Mouse (Mus musculus) heart, adult 2 months (tissue): Measurements from ENCODE around the gene Gmds. TPM values are rescaled to one million over a fixed set of nuclear protein-coding genes. Genes with fewer than 3 reads are reported as not detected.

ENCODE experiments used
- DNase-seq, 2 experiments: peaks; one replicate each; pipeline ENCODE4 v3.0.0; 2021
- H3K27ac ChIP-seq: fragments of 200-600 bp; 2 replicates; pipeline ENCODE4 v1.8.1; 2022
- H3K27me3 ChIP-seq: fragments of 200-500 bp; 2 replicates; pipeline ENCODE4 v1.6.1; 2012; ENCODE audit warnings: mild to moderate bottlenecking, low read length, inconsistent platforms, mixed read lengths; ENCODE audit not compliant: control insufficient read depth, insufficient read depth
- H3K36me3 ChIP-seq: fragments of 200-500 bp; 2 replicates; pipeline ENCODE4 v1.6.1; 2012; ENCODE audit warnings: low read length, inconsistent platforms; ENCODE audit not compliant: control insufficient read depth, insufficient read depth
- H3K4me1 ChIP-seq: fragments of 200-500 bp; 2 replicates; pipeline ENCODE4 v1.6.1; 2011; ENCODE audit warnings: low read length; ENCODE audit not compliant: control insufficient read depth, insufficient read depth
- H3K4me3 ChIP-seq: fragments of 200-600 bp; 2 replicates; pipeline ENCODE4 v1.8.1; 2022
- H3K79me2 ChIP-seq: fragments of 200-500 bp; replicated peaks from 2 replicates; pipeline ENCODE4 v1.6.1; 2012; ENCODE audit warnings: mild to moderate bottlenecking, inconsistent platforms, low read length, moderate library complexity, mixed read lengths; ENCODE audit not compliant: control insufficient read depth, insufficient read depth
- H3K9ac ChIP-seq: fragments of 200-500 bp; 2 replicates; pipeline ENCODE4 v1.6.1; 2012; ENCODE audit warnings: low read depth, mild to moderate bottlenecking, control low read depth, inconsistent platforms, low read length, mixed read lengths
- CTCF ChIP-seq: fragments of 200-600 bp; IDR thresholded peaks from 2 replicates; pipeline ENCODE4 v1.8.1; 2022; ENCODE audit warnings: antibody characterized with exemption, mild to moderate bottlenecking, moderate library complexity
- EP300 ChIP-seq: fragments of 200-500 bp; IDR thresholded peaks from 2 replicates; pipeline ENCODE4 v1.6.1; 2011; ENCODE audit warnings: low read depth, low read length, control low read depth; ENCODE audit not compliant: insufficient read depth
- POLR2A ChIP-seq: fragments of 200-500 bp; IDR thresholded peaks from 2 replicates; pipeline ENCODE4 v1.6.1; 2011; ENCODE audit warnings: mild to moderate bottlenecking, low read depth, low read length, control low read depth; ENCODE audit not compliant: insufficient read depth
- WGBS: fragments of 180-500 bp; shearing (Covaris S2); methylation state at CpG from one replicate; pipeline ENCODE4 v1.1.7; 2018; 5-methylcytosine and 5-hydroxymethylcytosine counted together
- intact Hi-C: fragments of 180-260 bp; cut with DNase I; formaldehyde crosslinking; loops from one replicate; pipeline ENCODE4 v1.15.1; 2025
- polyA plus RNA-seq: library from polyadenylated mRNA; depleted of rRNA; stranded (reverse); fragments of >200 nt; gene quantifications from 2 replicates; pipeline ENCODE4 v1.2.3, GENCODE M21; 2012
- total RNA-seq, 2 experiments: library from RNA; stranded (reverse); gene quantifications; 2 replicates each; pipeline ENCODE4 v1.2.3; 2021

Gene Gmds
- total and polyA plus RNA-seq, 3 experiments: 4.2 to 6.0 (median 5.2) TPM

DNA sequence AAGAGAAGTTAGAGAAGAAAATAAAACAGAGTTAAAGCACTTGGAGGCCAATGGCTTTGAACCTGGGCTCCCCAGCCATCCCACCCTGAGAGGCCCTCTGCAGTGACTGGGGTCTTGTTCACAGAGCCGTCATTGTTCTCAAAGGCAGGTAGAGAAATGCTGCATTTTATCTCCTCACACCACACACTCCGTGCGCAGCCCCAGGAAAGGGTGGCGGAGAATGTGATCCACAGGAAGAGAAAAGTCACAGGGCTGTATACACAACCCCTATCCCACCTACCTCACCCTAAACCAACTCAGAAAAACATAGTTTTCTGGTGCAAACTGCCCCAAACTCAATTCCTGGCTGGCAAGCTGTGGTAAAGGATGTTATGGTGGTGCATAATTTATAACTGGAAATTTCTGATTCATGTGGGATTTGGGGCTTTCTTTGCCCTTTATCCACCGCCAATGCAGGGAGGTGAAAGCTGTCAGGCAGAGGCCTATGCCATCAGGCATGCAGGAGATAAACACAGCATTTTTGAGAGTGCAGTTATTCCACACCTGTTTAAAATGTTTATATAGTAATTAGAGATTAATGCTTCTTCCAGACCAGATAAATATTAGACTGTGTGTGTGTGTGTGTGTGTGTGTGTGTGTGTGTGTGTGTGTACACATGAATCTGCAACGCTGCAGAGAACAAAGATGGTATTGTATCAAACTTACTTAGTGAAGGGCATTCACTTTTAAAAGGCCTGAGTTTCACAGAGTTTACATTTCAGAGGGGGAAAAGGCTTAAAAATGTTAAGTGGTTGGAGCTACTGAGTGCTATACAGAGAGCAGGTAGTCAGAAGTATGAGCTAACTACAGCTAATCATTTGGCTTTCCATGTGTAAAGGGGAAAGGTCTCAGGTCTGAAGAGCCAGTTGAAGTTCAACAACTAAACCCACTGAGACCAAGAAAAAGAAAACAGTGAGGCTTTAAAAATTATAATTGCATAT lies 290.3 kb downstream of the Gmds start:
- Histone ChIP-seq H3K4me3 (no peak overlapping the region), H3K27ac (no peak overlapping the region), H3K27me3 (no peaks in the 10 kb centered on the region), H3K79me2 (no peaks in the 10 kb centered on the region), H3K9ac (no peak overlapping the region), H3K36me3 (no peaks in the 10 kb centered on the region), H3K4me1 (no peaks in the 10 kb centered on the region)
- WGBS: 64% methylated on average over 6 of the region's 6 CpGs
- intact Hi-C loops: no loop called here
- TF ChIP-seq POLR2A (no peak), EP300 (no peak), CTCF (no peak)
- DNase-seq: no peak

DNA sequence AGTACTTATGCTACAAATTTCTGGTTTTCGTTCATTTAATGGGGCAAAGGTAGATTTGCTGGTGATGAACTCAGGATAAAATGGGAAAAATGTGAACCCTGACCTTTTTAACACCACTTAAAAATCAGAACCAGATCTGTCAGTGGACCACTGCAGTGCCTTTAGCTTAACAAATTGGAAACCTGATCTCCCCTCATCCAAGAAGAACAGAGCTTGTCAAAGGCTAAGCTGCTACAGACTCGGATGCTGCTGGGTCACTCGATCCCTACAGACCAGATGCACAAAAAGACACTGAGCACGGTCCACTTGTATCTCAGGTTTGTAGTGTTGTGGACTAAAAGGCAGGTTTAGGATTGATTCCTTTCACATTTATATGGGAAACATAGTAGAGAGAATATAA lies 291.6 kb downstream of the Gmds start:
- intact Hi-C loops: no loop called here
- Histone ChIP-seq H3K27me3 (no peaks in the 10 kb centered on the region), H3K27ac (no peak overlapping the region), H3K36me3 (no peaks in the 10 kb centered on the region), H3K4me1 (no peaks in the 10 kb centered on the region), H3K4me3 (no peak overlapping the region), H3K9ac (no peak overlapping the region), H3K79me2 (no peaks in the 10 kb centered on the region)
- DNase-seq: no peak
- WGBS: 85% methylated on average over 4 of the region's 4 CpGs
- no peak for TF ChIP-seq CTCF
- no peak for TF ChIP-seq EP300
- no peak for TF ChIP-seq POLR2A

DNA sequence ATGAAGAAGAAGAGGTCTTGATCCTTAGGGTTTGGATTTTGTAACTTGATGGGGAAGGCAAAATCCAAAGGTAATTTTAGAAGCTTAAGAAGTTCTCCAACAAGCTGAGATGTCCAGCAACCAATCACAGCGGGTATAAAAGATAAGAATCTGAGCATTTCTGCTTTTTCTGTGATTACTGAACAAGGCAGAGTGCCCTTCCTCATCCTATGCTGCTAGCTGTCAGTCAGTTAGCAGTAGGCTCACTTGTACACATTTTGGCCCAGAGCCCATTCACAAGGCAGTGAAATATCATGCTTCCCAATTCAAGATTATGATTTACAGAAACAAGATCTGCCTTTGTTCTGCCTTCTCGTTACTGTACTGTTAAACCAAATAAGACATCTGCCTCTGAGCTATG lies 295.8 kb downstream of the Gmds start:
- Histone ChIP-seq H3K27me3 (no peaks in the 10 kb centered on the region), H3K4me1 (no peaks in the 10 kb centered on the region), H3K27ac (no peak overlapping the region), H3K9ac (no peak overlapping the region), H3K4me3 (no peak overlapping the region), H3K36me3 (no peaks in the 10 kb centered on the region), H3K79me2 (no peaks in the 10 kb centered on the region)
- TF ChIP-seq CTCF: no peak
- no peak for TF ChIP-seq POLR2A
- no peak for TF ChIP-seq EP300
- 60% methylated on average over 2 of the region's 2 CpGs for WGBS
- intact Hi-C loops: no loop called here
- DNase-seq: no peak

DNA sequence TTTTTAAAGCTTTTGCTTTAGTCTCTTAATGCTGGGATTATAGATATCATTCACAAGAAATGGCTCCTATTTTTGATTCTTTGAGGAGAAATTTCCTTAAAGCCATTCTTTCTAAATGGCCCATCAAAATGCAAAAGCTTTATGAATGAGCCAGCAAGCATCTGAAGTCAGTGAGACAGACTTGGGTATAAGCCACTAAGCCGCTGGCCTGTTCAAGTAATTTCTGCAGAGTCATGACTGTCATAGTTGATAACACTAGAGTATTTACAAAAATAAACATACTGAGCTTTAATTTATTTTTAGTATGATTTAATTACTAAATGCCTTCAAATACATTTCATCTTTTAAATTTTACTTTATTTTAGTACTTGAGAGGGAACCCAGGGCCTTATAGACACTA lies 297.7 kb downstream of the Gmds start:
- intact Hi-C loops: no loop called here
- Histone ChIP-seq H3K79me2 (no peaks in the 10 kb centered on the region), H3K9ac (no peak overlapping the region), H3K27ac (no peak overlapping the region), H3K27me3 (no peaks in the 10 kb centered on the region), H3K4me3 (no peak overlapping the region), H3K4me1 (no peaks in the 10 kb centered on the region), H3K36me3 (no peaks in the 10 kb centered on the region)
- TF ChIP-seq EP300 (no peak), CTCF (no peak), POLR2A (no peak)
- DNase-seq: no peak
- 59% methylated on average over 1 of the region's 1 CpGs for WGBS

DNA sequence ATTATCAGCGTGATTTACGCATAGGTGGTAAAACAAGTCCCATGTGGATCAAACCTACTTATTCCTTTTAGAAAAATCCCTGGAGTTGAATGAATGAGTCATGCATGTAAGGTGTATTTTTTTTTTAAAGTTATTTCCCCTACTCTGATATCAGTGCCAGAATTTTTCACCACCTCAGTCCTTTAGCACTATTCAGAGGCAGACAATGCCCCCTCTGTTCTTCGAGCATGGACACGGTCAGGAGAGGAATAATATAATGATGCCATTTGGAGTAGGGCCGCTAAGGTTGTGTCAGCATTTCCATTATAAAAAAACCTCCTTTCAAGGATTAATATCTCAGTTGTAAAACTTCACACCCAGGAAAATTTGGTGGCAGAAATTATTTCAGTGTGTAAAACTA lies 301.6 kb downstream of the Gmds start:
- Histone ChIP-seq H3K79me2 (no peaks in the 10 kb centered on the region), H3K4me1 (no peaks in the 10 kb centered on the region), H3K9ac (no peak overlapping the region), H3K36me3 (no peaks in the 10 kb centered on the region), H3K4me3 (no peak overlapping the region), H3K27ac (no peak overlapping the region), H3K27me3 (no peaks in the 10 kb centered on the region)
- intact Hi-C loops: no loop called here
- TF ChIP-seq EP300 (no peak), POLR2A (no peak), CTCF (no peak)
- WGBS: 79% methylated on average over 5 of the region's 5 CpGs
- DNase-seq: no peak

DNA sequence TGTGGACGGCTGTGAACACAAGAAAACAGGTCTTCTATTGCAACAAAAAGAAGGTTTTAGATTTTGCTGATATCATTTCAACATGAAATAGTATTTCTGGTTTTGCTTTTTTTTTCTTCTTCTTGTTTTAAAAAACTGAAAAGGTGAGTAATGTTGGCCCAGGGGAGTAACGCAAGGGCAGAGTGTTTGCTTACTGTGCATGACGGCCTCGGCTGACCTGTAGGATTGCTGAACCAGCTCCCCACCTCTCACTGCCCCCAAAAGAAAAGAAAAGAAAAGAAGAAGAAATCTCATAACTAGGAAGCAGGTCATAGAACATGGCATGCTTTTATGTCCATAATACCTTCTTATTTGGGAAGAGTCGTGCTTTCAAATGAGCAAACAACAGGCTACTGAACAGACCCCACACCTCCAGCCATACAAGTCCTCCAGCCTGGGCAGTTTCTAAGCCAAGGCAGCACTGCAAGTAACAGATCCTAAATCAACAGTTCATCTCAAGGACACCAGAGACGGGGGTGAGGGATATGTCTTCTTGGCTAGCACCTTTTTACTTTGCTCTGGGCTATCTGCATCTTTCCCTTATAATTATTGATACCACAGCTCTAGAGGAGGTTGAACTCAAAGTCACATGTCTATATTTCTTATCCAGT lies 303.6 kb downstream of the Gmds start:
- no peaks in the 10 kb centered on the region for H3K36me3 ChIP-seq
- no peak for TF ChIP-seq POLR2A
- TF ChIP-seq CTCF: no peak
- no peak for TF ChIP-seq EP300
- no peaks in the 10 kb centered on the region for H3K27me3 ChIP-seq
- no peak overlapping the region for H3K27ac ChIP-seq
- H3K79me2 ChIP-seq: no peaks in the 10 kb centered on the region
- intact Hi-C loops: no loop called here
- H3K4me1 ChIP-seq: no peaks in the 10 kb centered on the region
- no peak overlapping the region for H3K4me3 ChIP-seq
- DNase-seq: no peak
- WGBS: 93% methylated on average over 6 of the region's 6 CpGs
- H3K9ac ChIP-seq: no peak overlapping the region
